Mouse (Mus musculus) limb, embryonic 15.5 days (tissue): Measurements from ENCODE around the gene Gm9958. TPM values are rescaled to one million over a fixed set of nuclear protein-coding genes. Genes with fewer than 3 reads are reported as not detected.

Source experiments
- ATAC-seq: fragments of 200-750 bp; cut with Nextera tagmentation; 2 replicates; pipeline ENCODE4 v1.8.0; 2017; ENCODE audit warnings: low read depth, moderate TSS enrichment; ENCODE audit not compliant: insufficient number of reproducible peaks, low FRiP score, low TSS enrichment
- H3K27ac ChIP-seq: fragments of 300-500 bp; sonication (generic); 2 replicates; pipeline ENCODE4 v1.5.1; 2015; ENCODE audit warnings: moderate library complexity, mild to moderate bottlenecking, inconsistent platforms
- H3K27me3 ChIP-seq: fragments of 300-500 bp; sonication (generic); 2 replicates; pipeline ENCODE4 v1.6.1; 2015; ENCODE audit warnings: inconsistent platforms
- H3K36me3 ChIP-seq: fragments of 300-500 bp; sonication (generic); 2 replicates; pipeline ENCODE4 v1.6.1; 2015; ENCODE audit warnings: inconsistent platforms
- H3K4me1 ChIP-seq: fragments of 300-500 bp; sonication (generic); 2 replicates; pipeline ENCODE4 v1.6.1; 2015; ENCODE audit warnings: inconsistent platforms
- H3K4me2 ChIP-seq: fragments of 300-500 bp; sonication (generic); 2 replicates; pipeline ENCODE4 v1.6.1; 2015; ENCODE audit warnings: mild to moderate bottlenecking, inconsistent platforms
- H3K4me3 ChIP-seq: fragments of 300-500 bp; sonication (generic); 2 replicates; pipeline ENCODE4 v1.5.1; 2015; ENCODE audit warnings: mild to moderate bottlenecking, inconsistent platforms
- H3K9ac ChIP-seq: fragments of 300-500 bp; sonication (generic); 2 replicates; pipeline ENCODE4 v1.6.1; 2015; ENCODE audit warnings: inconsistent platforms
- H3K9me3 ChIP-seq: fragments of 300-500 bp; sonication (generic); 2 replicates; pipeline ENCODE4 v1.6.1; 2016; ENCODE audit warnings: inconsistent platforms
- WGBS: fragments of 180-500 bp; shearing (Covaris S2); methylation state at CpG from one replicate; pipeline ENCODE4 v1.1.7; 2015; 5-methylcytosine and 5-hydroxymethylcytosine counted together
- polyA plus RNA-seq: library from polyadenylated mRNA; unstranded; fragments of >200 nt; fragmentation: Nextera tagmentation; extraction: Ambion mirVana; gene quantifications from 2 replicates; pipeline ENCODE4 v1.2.1, GENCODE M21; 2015

The Gm9958 gene
- polyA plus RNA-seq, 1 experiment from 2014 or later, result 5.6 TPM

GRCm38 (mm10) chr5:90414925-90415295 is 47.9 kb downstream of the Gm9958 start:
- H3K27me3 ChIP-seq, result no peaks in the 10 kb centered on the region
- H3K4me1 ChIP-seq, result no peaks in the 10 kb centered on the region
- no peak for ATAC-seq
- no peaks in the 10 kb centered on the region for H3K36me3 ChIP-seq
- 44% methylated on average over 6 of the region's 6 CpGs for WGBS
- H3K9ac ChIP-seq, result no peak overlapping the region
- no peaks in the 10 kb centered on the region for H3K9me3 ChIP-seq
- H3K4me3 ChIP-seq, result no peak overlapping the region
- no peak overlapping the region for H3K27ac ChIP-seq
- no peak overlapping the region for H3K4me2 ChIP-seq

Other genes starting within 250 kb of the Gm9958 start
- gene Cox18, start 143.2 kb upstream of the Gm9958 start, polyA plus RNA-seq, result 30.1 and 32.0 TPM in 2 replicates
- 20.6 and 23.1 TPM in 2 replicates for gene Ankrd17, start 627 bp upstream of the Gm9958 start, polyA plus RNA-seq
- gene Alb, start 93.7 kb downstream of the Gm9958 start, polyA plus RNA-seq, result 2.5 and 12.6 TPM in 2 replicates
- 4.0 and 26.6 TPM in 2 replicates for gene Afp, start 123.5 kb downstream of the Gm9958 start, polyA plus RNA-seq
- gene Afm, start 151.7 kb downstream of the Gm9958 start, polyA plus RNA-seq, result 0.09 TPM in 1 of 2 replicates, not detected in the other
- gene 5830473C10Rik, start 193.9 kb downstream of the Gm9958 start, polyA plus RNA-seq, result 0.14 TPM in 1 of 2 replicates, not detected in the other